Mouse (Mus musculus): ENCODE measurements at regions not wholly inside any gene's neighbourhood (a gene's known extent, or its start where the extent isn't known, plus 50 kb on each side); places are given as distances from the start of the nearest gene placed in this dataset.
A peak's percentile ranks its signal among the peaks of the same experiment; 100 is the strongest.

GRCm38 (mm10) chr10:125786197-125786879 lies 179.6 kb upstream of the Lrig3 start:
- TF ChIP-seq POLR2A (IDR thresholded peaks at IDR 0.05; ENCODE audit: borderline replicate concordance, insufficient read depth, low read length) (no peak), CTCF (IDR thresholded peaks at IDR 0.05; ENCODE audit: borderline replicate concordance, insufficient read depth, low read depth, low read length) (no peak)
- H3K4me1 ChIP-seq (ENCODE audit: control insufficient read depth, insufficient read depth, low read length) = no peaks in the 10 kb centered on the region; the same call in 1 of the 2 replicates
- peak overlapping the region; percentile 9 for H3K4me3 ChIP-seq (replicated peaks; ENCODE audit: insufficient read depth, low read depth, low read length)
- WGBS = 44% methylated on average over 10 of the region's 10 CpGs
- no peaks in the 10 kb centered on the region for H3K27me3 ChIP-seq (ENCODE audit: control insufficient read depth, insufficient read depth, low read length)
- peak in 1 of 2 experiments; percentile 8 for DNase-seq
- H3K27ac ChIP-seq (ENCODE audit: insufficient read depth, low read length) = no peak overlapping the region

DNA sequence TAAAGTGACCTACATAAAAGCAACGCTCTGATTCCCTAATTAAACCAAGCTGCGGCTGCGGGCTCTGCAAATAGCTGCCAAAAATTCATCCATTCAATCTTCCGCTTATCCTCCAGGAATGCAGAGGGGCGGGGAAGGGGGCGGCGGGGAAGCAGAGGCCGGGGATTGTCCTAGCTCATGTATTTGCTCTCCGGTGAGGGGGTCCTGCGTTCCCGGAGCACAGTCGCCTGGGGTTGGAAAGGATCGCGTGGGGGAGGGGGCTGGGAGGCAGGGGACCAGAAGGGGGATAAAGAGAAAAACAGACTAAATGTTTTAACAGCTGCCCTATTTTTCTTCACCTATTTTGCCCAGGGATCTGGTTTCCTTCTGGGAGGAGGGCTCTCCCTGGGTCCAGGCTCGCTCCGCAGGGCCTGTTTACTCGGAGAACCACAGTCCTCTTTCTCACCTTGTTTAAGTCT lies 179.1 kb upstream of the Lrig3 start:
- no peak for TF ChIP-seq CTCF (IDR thresholded peaks at IDR 0.05; ENCODE audit: borderline replicate concordance, insufficient read depth, low read depth, low read length)
- TF ChIP-seq POLR2A (IDR thresholded peaks at IDR 0.05; ENCODE audit: borderline replicate concordance, insufficient read depth, low read length) = no peak
- Histone ChIP-seq H3K4me1 (ENCODE audit: control insufficient read depth, insufficient read depth, low read length) (no peaks in the 10 kb centered on the region; the same call in 1 of the 2 replicates), H3K27me3 (ENCODE audit: control insufficient read depth, insufficient read depth, low read length) (no peaks in the 10 kb centered on the region), H3K27ac (ENCODE audit: insufficient read depth, low read length) (no peak overlapping the region), H3K4me3 (replicated peaks; ENCODE audit: insufficient read depth, low read depth, low read length) (peak overlapping the region; percentile 9)
- WGBS = 4% methylated on average over 17 of the region's 17 CpGs
- DNase-seq = peak; percentile 17 to 26

- DNase-seq = no peak
- Histone ChIP-seq H3K4me3 (replicated peaks; ENCODE audit: insufficient read depth, low read depth, low read length) (no peak overlapping the region), H3K4me1 (ENCODE audit: control insufficient read depth, insufficient read depth, low read length) (no peaks in the 10 kb centered on the region; the same call in 1 of the 2 replicates), H3K27ac (ENCODE audit: insufficient read depth, low read length) (no peak overlapping the region), H3K27me3 (ENCODE audit: control insufficient read depth, insufficient read depth, low read length) (no peaks in the 10 kb centered on the region)
- TF ChIP-seq POLR2A (IDR thresholded peaks at IDR 0.05; ENCODE audit: borderline replicate concordance, insufficient read depth, low read length) (no peak), CTCF (IDR thresholded peaks at IDR 0.05; ENCODE audit: borderline replicate concordance, insufficient read depth, low read depth, low read length) (no peak)
- 63% methylated on average over 19 of the region's 19 CpGs for WGBS
Observed at GRCm38 (mm10) chr10:125787441-125788060, 178.4 kb upstream of the Lrig3 start.

- H3K27me3 ChIP-seq (ENCODE audit: control insufficient read depth, insufficient read depth, low read length) = no peaks in the 10 kb centered on the region
- H3K27ac ChIP-seq (ENCODE audit: insufficient read depth, low read length) = no peak overlapping the region
- H3K4me1 ChIP-seq (ENCODE audit: control insufficient read depth, insufficient read depth, low read length) = no peaks in the 10 kb centered on the region; the same call in 1 of the 2 replicates
- TF ChIP-seq POLR2A (IDR thresholded peaks at IDR 0.05; ENCODE audit: borderline replicate concordance, insufficient read depth, low read length) (no peak), CTCF (IDR thresholded peaks at IDR 0.05; ENCODE audit: borderline replicate concordance, insufficient read depth, low read depth, low read length) (no peak)
- 99% methylated on average over 2 of the region's 2 CpGs for WGBS
- H3K4me3 ChIP-seq (replicated peaks; ENCODE audit: insufficient read depth, low read depth, low read length) = no peak overlapping the region
- no peak for DNase-seq
Observed at GRCm38 (mm10) chr10:125788262-125788661, 177.7 kb upstream of the Lrig3 start.

DNA sequence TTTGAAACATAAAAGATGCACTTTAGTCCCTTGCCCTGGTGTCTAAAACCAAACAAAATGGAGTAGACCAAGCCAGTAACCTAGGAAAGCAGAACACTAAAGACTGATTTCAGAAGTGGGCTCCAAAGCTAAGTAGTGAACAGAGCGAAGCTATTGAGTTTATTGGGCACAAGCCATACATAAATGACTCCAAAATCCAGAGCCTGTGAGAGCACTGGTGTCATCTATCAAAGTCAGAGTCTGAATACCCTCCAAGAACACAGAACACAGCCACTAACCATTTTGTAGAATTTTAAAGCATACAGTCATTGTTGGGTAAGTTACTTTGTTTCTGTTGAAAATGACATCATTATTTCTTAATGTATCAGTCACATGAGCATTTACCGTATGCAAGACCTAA lies 175.0 kb upstream of the Lrig3 start:
- no peak for TF ChIP-seq POLR2A (IDR thresholded peaks at IDR 0.05; ENCODE audit: borderline replicate concordance, insufficient read depth, low read length)
- no peaks in the 10 kb centered on the region for H3K27me3 ChIP-seq (ENCODE audit: control insufficient read depth, insufficient read depth, low read length)
- DNase-seq = no peak
- H3K27ac ChIP-seq (ENCODE audit: insufficient read depth, low read length) = no peak overlapping the region
- H3K4me1 ChIP-seq (ENCODE audit: control insufficient read depth, insufficient read depth, low read length) = no peaks in the 10 kb centered on the region
- H3K4me3 ChIP-seq (replicated peaks; ENCODE audit: insufficient read depth, low read depth, low read length) = no peak overlapping the region
- 91% methylated on average over 2 of the region's 2 CpGs for WGBS

GRCm38 (mm10) chr10:125794504-125794903 lies 171.5 kb upstream of the Lrig3 start:
- H3K4me3 ChIP-seq (replicated peaks; ENCODE audit: insufficient read depth, low read depth, low read length) = no peak overlapping the region
- TF ChIP-seq CTCF (IDR thresholded peaks at IDR 0.05; ENCODE audit: borderline replicate concordance, insufficient read depth, low read depth, low read length) (no peak), POLR2A (IDR thresholded peaks at IDR 0.05; ENCODE audit: borderline replicate concordance, insufficient read depth, low read length) (no peak)
- no peaks in the 10 kb centered on the region for H3K4me1 ChIP-seq (ENCODE audit: control insufficient read depth, insufficient read depth, low read length)
- no peak overlapping the region for H3K27ac ChIP-seq (ENCODE audit: insufficient read depth, low read length)
- no peaks in the 10 kb centered on the region for H3K27me3 ChIP-seq (ENCODE audit: control insufficient read depth, insufficient read depth, low read length)
- no peak for DNase-seq
- WGBS = 84% methylated on average over 2 of the region's 2 CpGs

- H3K4me3 ChIP-seq (replicated peaks; ENCODE audit: insufficient read depth, low read depth, low read length) = no peak overlapping the region
- 89% methylated on average over 1 of the region's 1 CpGs for WGBS
- no peak for TF ChIP-seq CTCF (IDR thresholded peaks at IDR 0.05; ENCODE audit: borderline replicate concordance, insufficient read depth, low read depth, low read length)
- TF ChIP-seq POLR2A (IDR thresholded peaks at IDR 0.05; ENCODE audit: borderline replicate concordance, insufficient read depth, low read length) = no peak
- no peak for DNase-seq
- no peak overlapping the region for H3K27ac ChIP-seq (ENCODE audit: insufficient read depth, low read length)
- no peaks in the 10 kb centered on the region for H3K4me1 ChIP-seq (ENCODE audit: control insufficient read depth, insufficient read depth, low read length)
- H3K27me3 ChIP-seq (ENCODE audit: control insufficient read depth, insufficient read depth, low read length) = no peaks in the 10 kb centered on the region
Observed at GRCm38 (mm10) chr10:125795323-125795722, 170.6 kb upstream of the Lrig3 start.

DNA sequence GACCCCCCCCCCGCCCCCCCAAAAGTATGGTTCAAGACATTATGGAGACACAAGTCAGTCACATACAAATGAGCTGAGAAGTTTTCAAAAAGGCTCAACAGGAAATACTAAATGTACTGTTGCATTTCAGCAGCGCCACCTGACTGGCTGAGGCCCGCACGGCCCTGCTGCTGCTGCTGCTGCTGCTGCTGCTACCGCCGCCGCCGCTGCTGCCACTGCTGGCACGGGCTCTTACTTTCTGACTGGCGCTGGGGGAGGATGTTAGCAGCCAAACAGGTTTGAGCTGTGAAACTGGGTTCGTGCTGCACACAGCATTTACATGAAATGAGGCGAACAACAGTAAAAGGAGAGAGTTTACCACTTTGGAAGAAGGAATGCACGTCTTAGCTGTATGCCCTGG lies 167.3 kb upstream of the Lrig3 start:
- H3K27me3 ChIP-seq (ENCODE audit: control insufficient read depth, insufficient read depth, low read length) = no peaks in the 10 kb centered on the region
- H3K27ac ChIP-seq (ENCODE audit: insufficient read depth, low read length) = no peak overlapping the region
- TF ChIP-seq CTCF (IDR thresholded peaks at IDR 0.05; ENCODE audit: borderline replicate concordance, insufficient read depth, low read depth, low read length) (no peak), POLR2A (IDR thresholded peaks at IDR 0.05; ENCODE audit: borderline replicate concordance, insufficient read depth, low read length) (no peak)
- no peaks in the 10 kb centered on the region for H3K4me1 ChIP-seq (ENCODE audit: control insufficient read depth, insufficient read depth, low read length)
- 21% methylated on average over 13 of the region's 13 CpGs for WGBS
- H3K4me3 ChIP-seq (replicated peaks; ENCODE audit: insufficient read depth, low read depth, low read length) = no peak overlapping the region
- no peak for DNase-seq
